Mouse (Mus musculus): ENCODE data around the gene Itga9.

- no peak for TF ChIP-seq CTCF (IDR thresholded peaks at IDR 0.05; ENCODE audit: borderline replicate concordance, control insufficient read depth, extremely low read depth, insufficient read depth, low read length, poor library complexity)
- no peak for TF ChIP-seq POLR2A (IDR thresholded peaks at IDR 0.05; ENCODE audit: control insufficient read depth, extremely low read depth, insufficient read depth, low read length, poor library complexity)
Measured at GRCm38 (mm10) chr9:118871089-118871488, 264.6 kb downstream of the Itga9 start.

Measured in thymus, adult 2 months (tissue).